Mouse (Mus musculus): ENCODE measurements around the gene Sar1a. TPM values are rescaled to one million over a fixed set of nuclear protein-coding genes. Genes with fewer than 3 reads are reported as not detected.
A peak's percentile ranks its signal among the peaks of the same experiment; 100 is the strongest.

Gene Sar1a
- polyA plus RNA-seq, 1 experiment from 2014 or later = 231 TPM

- Histone ChIP-seq H3K4me1 (peaks cover 26% of the 10 kb centered on the region), H3K9me3 (replicated peaks) (no peaks in the 10 kb centered on the region), H3K27ac (peak overlapping the region; percentile 82), H3K36me3 (peaks cover 62% of the 10 kb centered on the region), H3K4me3 (peak overlapping the region; percentile 97), H3K27me3 (ENCODE audit: low read depth, poor library complexity, severe bottlenecking) (no peaks in the 10 kb centered on the region)
- WGBS = under 1% methylated on average over 111 of the region's 111 CpGs
- DNase-seq (ENCODE audit: low spot score) = peak; percentile 55
Measured at GRCm38 (mm10) chr10:61695703-61696559, 15.8 kb downstream of the Sar1a start.

- 13% methylated on average over 19 of the region's 19 CpGs for WGBS
- H3K27ac ChIP-seq = peak overlapping the region; percentile 82
- DNase-seq (ENCODE audit: low spot score) = no peak
- H3K9me3 ChIP-seq (replicated peaks) = no peaks in the 10 kb centered on the region
- H3K4me3 ChIP-seq = peak overlapping the region; percentile 97
- H3K27me3 ChIP-seq (ENCODE audit: low read depth, poor library complexity, severe bottlenecking) = no peaks in the 10 kb centered on the region
- H3K36me3 ChIP-seq = peaks cover 62% of the 10 kb centered on the region
- peaks cover 26% of the 10 kb centered on the region for H3K4me1 ChIP-seq
Measured at GRCm38 (mm10) chr10:61696560-61696823, 16.4 kb downstream of the Sar1a start.

GRCm38 (mm10) chr10:61697028-61697427 is 16.9 kb downstream of the Sar1a start:
- H3K9me3 ChIP-seq (replicated peaks) = no peaks in the 10 kb centered on the region
- 88% methylated on average over 2 of the region's 2 CpGs for WGBS
- peak overlapping the region; percentile 97 for H3K4me3 ChIP-seq
- no peaks in the 10 kb centered on the region for H3K27me3 ChIP-seq (ENCODE audit: low read depth, poor library complexity, severe bottlenecking)
- H3K27ac ChIP-seq = no peak overlapping the region
- DNase-seq (ENCODE audit: low spot score) = no peak
- H3K4me1 ChIP-seq = peaks cover 26% of the 10 kb centered on the region
- peaks cover 62% of the 10 kb centered on the region for H3K36me3 ChIP-seq

- 79% methylated on average over 4 of the region's 4 CpGs for WGBS
Measured at GRCm38 (mm10) chr10:61704663-61705062, 24.6 kb downstream of the Sar1a start.

GRCm38 (mm10) chr10:61706412-61707375 is 26.6 kb downstream of the Sar1a start:
- H3K4me1 ChIP-seq = no peaks in the 10 kb centered on the region
- no peaks in the 10 kb centered on the region for H3K27me3 ChIP-seq (ENCODE audit: low read depth, poor library complexity, severe bottlenecking)
- no peak for DNase-seq (ENCODE audit: low spot score)
- no peaks in the 10 kb centered on the region for H3K9me3 ChIP-seq (replicated peaks)
- no peak overlapping the region for H3K27ac ChIP-seq
- peaks cover 30% of the 10 kb centered on the region for H3K36me3 ChIP-seq
- no peak overlapping the region for H3K4me3 ChIP-seq
- 74% methylated on average over 6 of the region's 6 CpGs for WGBS

More at GRCm38 (mm10) chr10:61704663-61705062, 24.6 kb downstream of the Sar1a start:
- Histone ChIP-seq H3K4me3 (no peak overlapping the region), H3K36me3 (peaks cover 45% of the 10 kb centered on the region), H3K4me1 (no peaks in the 10 kb centered on the region), H3K27me3 (ENCODE audit: low read depth, poor library complexity, severe bottlenecking) (no peaks in the 10 kb centered on the region), H3K9me3 (replicated peaks) (no peaks in the 10 kb centered on the region), H3K27ac (no peak overlapping the region)
- DNase-seq (ENCODE audit: low spot score) = no peak

GRCm38 (mm10) chr10:61713601-61714000 is 33.5 kb downstream of the Sar1a start:
- H3K27ac ChIP-seq = no peak overlapping the region
- peaks cover 17% of the 10 kb centered on the region; the same call in 1 of the 2 replicates for H3K27me3 ChIP-seq (ENCODE audit: low read depth, poor library complexity, severe bottlenecking)
- H3K4me1 ChIP-seq = peaks cover 17% of the 10 kb centered on the region
- no peaks in the 10 kb centered on the region for H3K9me3 ChIP-seq (replicated peaks)
- no peaks in the 10 kb centered on the region for H3K36me3 ChIP-seq
- H3K4me3 ChIP-seq = no peak overlapping the region
- DNase-seq (ENCODE audit: low spot score) = no peak
- WGBS = 74% methylated on average over 3 of the region's 3 CpGs

GRCm38 (mm10) chr10:61714146-61714545 is 34.0 kb downstream of the Sar1a start:
- WGBS = 91% methylated on average over 4 of the region's 4 CpGs
- H3K4me1 ChIP-seq = peaks cover 17% of the 10 kb centered on the region
- no peaks in the 10 kb centered on the region for H3K9me3 ChIP-seq (replicated peaks)
- no peak overlapping the region for H3K27ac ChIP-seq
- DNase-seq (ENCODE audit: low spot score) = no peak
- H3K27me3 ChIP-seq (ENCODE audit: low read depth, poor library complexity, severe bottlenecking) = peaks cover 17% of the 10 kb centered on the region; the same call in 1 of the 2 replicates
- no peak overlapping the region for H3K4me3 ChIP-seq
- no peaks in the 10 kb centered on the region for H3K36me3 ChIP-seq

GRCm38 (mm10) chr10:61714771-61715461 is 34.8 kb downstream of the Sar1a start, which contains the start of gene Aifm2:
Aifm2 (plus strand) TSS chr10:61715263.
- WGBS = 15% methylated on average over 36 of the region's 36 CpGs
- Histone ChIP-seq H3K4me1 (peaks cover 17% of the 10 kb centered on the region), H3K36me3 (no peaks in the 10 kb centered on the region), H3K27me3 (ENCODE audit: low read depth, poor library complexity, severe bottlenecking) (peaks cover 17% of the 10 kb centered on the region; the same call in 1 of the 2 replicates), H3K4me3 (peak within 1 kb of the TSS; percentile 67), H3K27ac (peak within 1 kb of the TSS; percentile 64), H3K9me3 (replicated peaks) (no peaks in the 10 kb centered on the region)
- DNase-seq (ENCODE audit: low spot score) = peak; percentile 87

- Histone ChIP-seq H3K4me3 (peak overlapping the region; percentile 67), H3K27ac (peak overlapping the region; percentile 64), H3K4me1 (peaks cover 17% of the 10 kb centered on the region), H3K27me3 (ENCODE audit: low read depth, poor library complexity, severe bottlenecking) (peaks cover 17% of the 10 kb centered on the region; the same call in 1 of the 2 replicates), H3K36me3 (no peaks in the 10 kb centered on the region), H3K9me3 (replicated peaks) (no peaks in the 10 kb centered on the region)
- WGBS = 3% methylated on average over 11 of the region's 11 CpGs
- no peak for DNase-seq (ENCODE audit: low spot score)
Measured at GRCm38 (mm10) chr10:61715462-61715837, 35.4 kb downstream of the Sar1a start.

- Histone ChIP-seq H3K36me3 (no peaks in the 10 kb centered on the region), H3K9me3 (replicated peaks) (no peaks in the 10 kb centered on the region), H3K4me1 (peaks cover 17% of the 10 kb centered on the region), H3K27ac (no peak overlapping the region), H3K4me3 (peak overlapping the region; percentile 67; the same call in 1 of the 2 replicates), H3K27me3 (ENCODE audit: low read depth, poor library complexity, severe bottlenecking) (peaks cover 17% of the 10 kb centered on the region; the same call in 1 of the 2 replicates)
- WGBS = 78% methylated on average over 7 of the region's 7 CpGs
- no peak for DNase-seq (ENCODE audit: low spot score)
Measured at GRCm38 (mm10) chr10:61715996-61716864, 36.1 kb downstream of the Sar1a start.

GRCm38 (mm10) chr10:61717406-61718296 is 37.6 kb downstream of the Sar1a start:
- H3K27ac ChIP-seq = no peak overlapping the region
- DNase-seq (ENCODE audit: low spot score) = no peak
- H3K9me3 ChIP-seq (replicated peaks) = no peaks in the 10 kb centered on the region
- peaks cover 17% of the 10 kb centered on the region for H3K4me1 ChIP-seq
- WGBS = 90% methylated on average over 12 of the region's 12 CpGs
- peaks cover 17% of the 10 kb centered on the region; the same call in 1 of the 2 replicates for H3K27me3 ChIP-seq (ENCODE audit: low read depth, poor library complexity, severe bottlenecking)
- H3K36me3 ChIP-seq = no peaks in the 10 kb centered on the region
- H3K4me3 ChIP-seq = no peak overlapping the region

Measured in limb, embryonic 10.5 days (tissue).